Mouse (Mus musculus): ENCODE measurements around the gene Aplf.

- TF ChIP-seq CHD2 (IDR thresholded peaks at IDR 0.05; ENCODE audit: low read depth, low read length) (no peak), MAFK (IDR thresholded peaks at IDR 0.05; ENCODE audit: insufficient read depth, low read depth, low read length) (no peak), ZC3H11A (IDR thresholded peaks at IDR 0.05; ENCODE audit: borderline replicate concordance, low read depth, low read length) (no peak)
These were observed 19.3 kb downstream of the Aplf start for GRCm38 (mm10) chr6:87652670-87653069.
